Mouse (Mus musculus) embryonic fibroblast, embryonic 13.5 days (primary cell): ENCODE results near the gene Sstr4.

Experiments
- CTCF ChIP-seq: IDR thresholded peaks from 2 replicates; pipeline ENCODE4 v1.5.1; 2011; ENCODE audit warnings: mild to moderate bottlenecking, control low read depth, low read length, moderate library complexity, borderline replicate concordance; ENCODE audit not compliant: insufficient read depth
- POLR2A ChIP-seq: IDR thresholded peaks from 2 replicates; pipeline ENCODE4 v1.6.1; 2011; ENCODE audit warnings: low read depth, mild to moderate bottlenecking, control low read depth, low read length, moderate library complexity

- peak; percentile 91 for TF ChIP-seq POLR2A
- no peak for TF ChIP-seq CTCF
Observed at GRCm38 (mm10) chr2:148407870-148408760, 13.0 kb downstream of the Sstr4 start, which contains the start of gene Thbd.
